Mouse (Mus musculus) myocyte (in vitro differentiated cells): Measurements from ENCODE around the gene Med13l.

Experiments used
- E2F4 ChIP-seq: IDR thresholded peaks from one replicate; pipeline ENCODE4 v1.6.1; 2011; ENCODE audit warnings: mild to moderate bottlenecking, control low read depth, moderate library complexity; ENCODE audit not compliant: insufficient read depth
- POLR2A ChIP-seq: IDR thresholded peaks from one replicate; pipeline ENCODE4 v1.6.1; 2011; ENCODE audit warnings: low read depth, mild to moderate bottlenecking, control low read depth, moderate library complexity; ENCODE audit not compliant: insufficient read length
- REST ChIP-seq: IDR thresholded peaks from one replicate; pipeline ENCODE4 v1.6.1; 2011; ENCODE audit warnings: mild to moderate bottlenecking, control low read depth, moderate library complexity; ENCODE audit not compliant: insufficient read depth, insufficient read length
- TCF12 ChIP-seq: IDR thresholded peaks from one replicate; pipeline ENCODE4 v1.6.1; 2011; ENCODE audit warnings: mild to moderate bottlenecking, control low read depth; ENCODE audit not compliant: poor library complexity, insufficient read depth, severe bottlenecking
- USF1 ChIP-seq: IDR thresholded peaks from one replicate; pipeline ENCODE4 v1.6.1; 2011; ENCODE audit warnings: low read depth, mild to moderate bottlenecking, control low read depth, moderate library complexity

GRCm38 (mm10) chr5:118756078-118756477, 195.6 kb downstream of the Med13l start:
- TF ChIP-seq POLR2A (no peak), USF1 (no peak), TCF12 (no peak), REST (no peak), E2F4 (no peak)
